Mouse (Mus musculus) MEL-GATA-1-ER (cell line): ENCODE data around the gene Ip6k2.

Source experiments
- DNase-seq: peaks from one replicate; pipeline ENCODE4 v3.0.0-alpha.2; 2012; ENCODE audit warnings: low read depth; ENCODE audit errors: extremely low read depth

Ip6k2 gene

DNA sequence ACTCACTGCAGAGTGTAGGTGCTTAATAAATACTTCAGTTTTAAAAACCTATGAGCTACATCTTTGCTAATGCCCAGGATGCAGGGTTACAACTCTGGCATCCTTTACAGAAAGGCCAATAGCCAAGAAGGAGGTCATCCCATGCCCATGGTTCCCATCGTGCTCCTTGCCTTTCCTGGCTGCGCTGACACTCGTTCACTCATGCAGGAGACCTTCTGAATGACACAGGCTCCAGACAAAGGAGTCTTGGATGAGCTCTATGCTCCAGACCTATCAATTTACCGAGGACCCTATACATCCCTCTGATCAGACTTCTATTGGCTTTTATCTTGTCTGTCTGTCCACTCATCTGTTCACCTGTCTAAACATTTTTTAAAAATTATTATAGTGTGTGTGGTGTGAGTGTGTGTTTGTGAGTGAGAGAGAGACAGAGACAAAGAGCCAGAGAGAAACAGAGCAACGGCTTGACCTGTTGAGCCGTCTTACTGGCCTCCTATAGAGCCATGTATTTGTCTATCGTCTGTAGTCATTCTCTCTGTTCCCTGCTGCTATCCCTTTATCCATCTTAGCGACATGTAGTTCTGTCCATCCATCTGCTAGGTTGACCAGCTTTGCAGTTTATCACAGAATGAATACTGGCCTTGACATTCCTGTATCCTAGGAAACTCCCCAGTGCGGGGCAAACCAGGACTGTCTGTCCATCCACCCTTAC lies 604 bp upstream of the Ip6k2 start:
- no peak for DNase-seq

- DNase-seq = no peak
Measured at GRCm38 (mm10) chr9:108785416-108785815, 1.8 kb downstream of the Ip6k2 start.

- DNase-seq = no peak
Measured at GRCm38 (mm10) chr9:108786494-108786893, 2.9 kb downstream of the Ip6k2 start.

DNA sequence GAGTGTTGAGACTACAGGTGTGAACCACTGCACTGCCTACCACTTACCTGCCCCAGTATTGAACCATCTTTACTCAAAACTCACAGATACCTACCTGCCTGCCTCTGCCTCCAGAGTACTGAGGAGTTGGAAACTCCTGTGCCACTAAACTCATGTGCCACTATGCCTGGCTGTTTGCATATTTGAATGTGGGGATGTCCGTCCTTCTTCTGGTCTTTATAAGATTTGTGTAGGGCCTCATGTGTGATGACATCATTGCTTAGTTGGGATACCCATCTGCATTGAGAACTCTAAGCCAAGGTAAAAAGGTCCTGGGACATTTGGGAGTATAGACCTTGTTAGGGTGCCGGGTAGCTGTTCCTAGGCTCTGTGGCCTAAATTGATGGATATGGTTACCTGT lies 3.5 kb downstream of the Ip6k2 start:
- no peak for DNase-seq

DNA sequence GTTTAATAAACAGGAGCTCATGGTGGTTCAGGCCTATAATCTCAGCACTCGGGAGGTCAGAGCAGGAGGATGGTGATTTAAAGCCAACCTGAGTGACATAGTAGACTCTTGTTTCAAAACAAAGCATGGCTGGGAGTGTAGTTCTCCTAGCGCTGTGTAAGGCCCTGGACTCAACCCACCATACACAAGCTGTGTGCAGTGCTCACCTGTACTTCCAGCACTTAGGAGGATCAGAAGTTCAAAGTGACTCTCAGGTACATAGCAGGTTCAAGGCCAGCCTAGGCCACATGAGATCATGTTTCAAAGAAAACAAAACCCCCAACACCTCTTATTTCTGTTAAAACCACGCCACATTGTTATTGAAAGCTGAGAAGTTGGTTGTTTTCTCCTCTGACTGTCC lies 5.1 kb downstream of the Ip6k2 start:
- DNase-seq = no peak

GRCm38 (mm10) chr9:108792307-108792706 lies 8.7 kb downstream of the Ip6k2 start:
- peak; percentile 47 for DNase-seq

DNA sequence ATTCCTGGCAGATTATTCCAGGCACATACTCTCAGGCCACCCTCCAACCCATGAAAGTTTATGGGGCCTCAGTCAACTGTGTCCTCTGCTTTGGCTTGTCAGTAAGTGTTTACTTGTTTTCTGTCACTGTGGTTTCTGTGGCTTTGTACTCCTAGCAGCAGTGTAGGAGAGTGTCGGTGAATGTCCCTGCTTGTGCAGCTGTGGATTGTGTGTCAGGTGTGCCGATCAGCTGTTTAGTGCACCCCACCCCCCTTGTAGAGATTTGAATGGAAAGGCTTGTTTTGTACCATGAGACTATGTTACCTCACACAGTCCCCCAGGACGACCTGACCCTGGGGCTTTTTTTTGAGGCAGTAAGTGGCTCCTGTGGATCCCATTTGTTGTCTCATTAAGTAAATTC lies 9.1 kb downstream of the Ip6k2 start:
- no peak for DNase-seq

DNA sequence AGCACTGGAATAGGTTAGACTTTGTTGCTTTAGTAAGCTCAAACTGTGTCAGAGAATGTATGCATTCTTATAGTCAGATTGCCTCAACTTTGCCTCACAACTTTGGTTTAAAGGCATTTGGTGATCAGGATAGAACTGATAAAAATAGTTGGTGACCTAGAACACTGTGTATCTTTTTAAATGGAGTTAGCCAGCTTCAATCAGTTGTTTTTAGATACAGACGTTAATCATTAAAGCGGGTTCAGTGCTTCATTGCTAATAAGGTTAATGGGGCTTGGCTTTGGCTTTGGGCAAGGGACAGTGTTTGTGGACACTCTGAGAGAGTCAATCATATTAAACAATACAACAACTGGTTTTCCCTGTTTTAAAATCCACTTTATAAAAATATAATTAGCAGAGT lies 11.7 kb downstream of the Ip6k2 start:
- DNase-seq = no peak

- no peak for DNase-seq
Measured at GRCm38 (mm10) chr9:108795762-108796161, 12.2 kb downstream of the Ip6k2 start.

- DNase-seq = no peak
Measured at GRCm38 (mm10) chr9:108796351-108796981, 12.9 kb downstream of the Ip6k2 start.

DNA sequence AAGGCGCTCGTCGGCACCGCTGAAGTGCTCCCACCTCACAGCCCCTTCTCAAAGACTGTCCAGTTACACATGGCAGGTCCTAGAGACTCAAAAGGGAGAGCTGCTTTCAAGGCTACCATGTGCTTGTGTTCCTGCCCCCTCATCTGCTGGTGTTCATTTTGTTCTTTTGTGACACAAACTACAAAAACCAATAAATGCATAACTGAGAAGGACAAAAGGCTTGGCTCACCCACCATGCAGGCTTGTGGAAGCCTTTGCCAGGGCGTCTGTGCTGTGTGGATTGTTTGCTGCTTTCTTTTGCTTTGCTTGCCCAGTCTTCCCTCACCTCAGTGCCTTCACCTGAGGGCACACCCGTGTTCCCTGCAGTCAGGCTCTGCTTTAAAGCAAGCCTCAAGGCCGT lies 13.9 kb downstream of the Ip6k2 start:
- DNase-seq = no peak

DNA sequence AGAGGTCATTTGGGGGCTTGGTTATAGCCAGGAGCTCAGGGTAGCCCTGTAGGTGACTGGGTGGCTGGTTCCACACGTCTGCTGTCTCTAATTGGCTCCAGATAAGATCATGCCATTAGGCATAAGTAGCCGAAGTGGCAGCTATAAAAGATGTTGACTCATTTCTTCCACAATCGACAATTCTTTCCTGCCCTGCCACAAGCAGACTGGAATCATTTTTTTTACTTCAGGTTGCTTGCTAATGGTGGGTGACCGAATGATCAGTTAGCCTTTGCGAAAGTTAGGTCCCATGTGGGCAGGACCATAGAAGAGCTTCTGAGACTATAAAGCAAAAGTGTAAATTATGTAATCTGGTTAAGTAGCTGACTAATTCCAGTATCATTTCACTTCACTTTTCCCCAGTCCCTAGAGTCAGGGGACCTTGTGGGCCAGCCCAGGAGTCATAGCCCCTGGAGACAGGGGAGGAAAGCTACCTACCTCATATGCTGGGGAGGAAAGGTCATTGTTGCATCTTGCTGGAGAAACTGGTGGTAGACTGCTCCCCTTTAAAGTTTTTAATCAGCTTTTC lies 15.0 kb downstream of the Ip6k2 start:
- no peak for DNase-seq

DNA sequence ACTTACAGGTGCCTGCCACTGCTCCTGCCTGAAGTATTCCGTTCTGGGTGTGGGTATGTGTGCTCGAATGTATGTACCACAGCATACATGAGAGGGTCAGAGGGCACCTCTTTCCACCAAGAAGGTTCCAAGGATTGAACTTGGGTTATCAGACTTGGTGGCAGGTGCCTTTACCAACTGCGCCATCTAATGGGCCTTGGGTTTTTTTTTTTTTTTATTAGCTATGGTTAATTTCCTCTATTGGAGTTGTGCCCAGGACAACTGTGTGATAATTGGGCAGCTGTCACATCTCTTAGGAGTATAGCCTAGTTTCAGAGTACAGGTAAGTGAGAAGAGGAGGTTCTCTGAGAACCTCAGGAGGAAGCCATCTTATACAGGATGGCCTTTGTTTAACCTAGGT lies 16.0 kb downstream of the Ip6k2 start:
- DNase-seq = no peak

GRCm38 (mm10) chr9:108805768-108806167 lies 22.2 kb downstream of the Ip6k2 start:
- DNase-seq = no peak

GRCm38 (mm10) chr9:108806379-108806778 lies 22.8 kb downstream of the Ip6k2 start:
- no peak for DNase-seq

GRCm38 (mm10) chr9:108806831-108807230 lies 23.2 kb downstream of the Ip6k2 start:
- no peak for DNase-seq

DNA sequence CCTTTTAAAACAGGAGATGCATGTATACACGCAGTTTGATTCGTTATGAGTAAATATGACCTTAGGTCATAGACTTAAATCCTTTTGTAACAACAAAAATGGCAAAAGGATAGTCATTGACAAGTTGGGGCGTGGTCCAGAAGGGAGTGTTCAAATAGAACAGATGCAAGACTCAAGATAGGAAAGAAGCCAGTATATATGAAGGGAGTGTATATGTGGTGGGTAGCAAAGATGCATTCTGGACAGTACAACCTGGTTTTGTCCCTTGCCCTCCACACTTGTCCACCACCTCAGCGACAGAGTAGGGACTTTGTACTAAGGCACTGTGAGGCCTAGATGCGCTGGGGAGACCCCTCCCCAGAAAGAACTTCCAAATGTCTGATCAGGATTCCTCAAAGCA lies 24.1 kb downstream of the Ip6k2 start:
- DNase-seq = no peak

DNA sequence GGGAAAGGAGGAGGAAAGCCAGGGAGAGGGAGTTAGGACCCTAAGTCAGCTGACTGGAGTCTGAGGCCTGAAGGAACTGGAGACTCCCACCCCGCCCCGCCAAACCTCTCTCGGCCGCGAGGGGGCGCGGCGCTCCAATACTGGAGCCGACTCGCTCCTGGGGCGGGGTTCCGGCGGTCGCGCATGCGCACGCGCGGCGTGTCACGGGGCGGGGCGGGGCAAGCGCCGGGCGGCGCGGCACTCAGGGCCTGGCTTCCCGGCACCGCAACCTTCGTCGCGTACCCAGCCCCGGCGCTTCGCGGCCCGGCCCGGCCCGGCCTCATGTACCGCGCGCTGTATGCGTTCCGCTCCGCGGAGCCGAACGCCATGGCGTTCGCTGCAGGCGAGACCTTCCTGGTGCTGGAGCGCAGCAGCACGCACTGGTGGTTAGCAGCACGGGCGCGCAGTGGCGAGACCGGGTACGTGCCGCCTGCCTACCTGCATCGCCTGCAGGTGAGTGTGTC lies 24.6 kb downstream of the Ip6k2 start, which contains the start of gene Nckipsd:
Gene Nckipsd (plus strand): TSS at position 206 of the 503 bp plus-strand sequence.
- DNase-seq = no peak

DNA sequence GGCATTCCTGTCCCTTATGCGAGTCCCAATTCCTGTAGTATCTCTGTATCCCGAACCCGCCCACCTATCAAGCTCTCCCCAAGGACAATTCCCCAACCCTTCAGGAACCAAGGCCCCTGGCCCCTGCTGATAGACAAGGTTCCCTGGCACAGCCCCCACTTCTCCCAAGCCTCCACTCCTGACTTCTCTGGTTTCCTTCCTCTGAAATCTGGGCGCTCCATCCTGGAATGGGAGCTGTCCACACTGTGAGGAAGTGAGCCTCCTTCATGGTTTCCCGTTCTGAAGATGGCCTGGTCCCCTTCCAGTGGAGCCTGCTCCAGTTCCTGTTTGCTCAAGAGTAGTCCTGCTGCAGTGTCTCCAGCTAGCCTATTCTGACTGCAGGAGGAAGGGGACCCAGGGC lies 25.6 kb downstream of the Ip6k2 start:
- DNase-seq = no peak

- no peak for DNase-seq
Measured at GRCm38 (mm10) chr9:108809723-108810122, 26.1 kb downstream of the Ip6k2 start.

DNA sequence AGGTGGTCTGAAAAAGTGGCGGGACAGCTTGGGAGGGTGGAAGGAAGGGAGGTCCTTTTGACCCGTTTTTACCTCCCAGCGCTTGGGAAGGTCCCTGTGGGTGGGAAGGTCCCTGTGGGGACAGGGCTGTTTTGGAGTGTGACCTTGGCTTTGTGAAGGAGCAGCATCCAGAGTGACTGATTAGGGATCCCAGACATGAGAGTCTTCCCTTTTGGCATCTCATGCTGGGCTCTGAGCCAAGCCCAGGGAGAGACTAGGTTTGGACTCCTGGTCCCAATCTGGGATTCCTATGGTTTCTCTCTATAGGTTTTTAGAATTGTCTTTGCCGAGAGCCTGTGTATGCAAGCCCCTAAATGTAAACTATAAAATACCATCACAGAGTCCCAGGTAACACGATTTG lies 26.9 kb downstream of the Ip6k2 start:
- DNase-seq = no peak

- no peak for DNase-seq
Measured at GRCm38 (mm10) chr9:108815557-108815956, 32.0 kb downstream of the Ip6k2 start.

- no peak for DNase-seq
Measured at GRCm38 (mm10) chr9:108819495-108819894, 35.9 kb downstream of the Ip6k2 start.
